Mouse (Mus musculus): ENCODE measurements around the gene Rps3a1.

DNA sequence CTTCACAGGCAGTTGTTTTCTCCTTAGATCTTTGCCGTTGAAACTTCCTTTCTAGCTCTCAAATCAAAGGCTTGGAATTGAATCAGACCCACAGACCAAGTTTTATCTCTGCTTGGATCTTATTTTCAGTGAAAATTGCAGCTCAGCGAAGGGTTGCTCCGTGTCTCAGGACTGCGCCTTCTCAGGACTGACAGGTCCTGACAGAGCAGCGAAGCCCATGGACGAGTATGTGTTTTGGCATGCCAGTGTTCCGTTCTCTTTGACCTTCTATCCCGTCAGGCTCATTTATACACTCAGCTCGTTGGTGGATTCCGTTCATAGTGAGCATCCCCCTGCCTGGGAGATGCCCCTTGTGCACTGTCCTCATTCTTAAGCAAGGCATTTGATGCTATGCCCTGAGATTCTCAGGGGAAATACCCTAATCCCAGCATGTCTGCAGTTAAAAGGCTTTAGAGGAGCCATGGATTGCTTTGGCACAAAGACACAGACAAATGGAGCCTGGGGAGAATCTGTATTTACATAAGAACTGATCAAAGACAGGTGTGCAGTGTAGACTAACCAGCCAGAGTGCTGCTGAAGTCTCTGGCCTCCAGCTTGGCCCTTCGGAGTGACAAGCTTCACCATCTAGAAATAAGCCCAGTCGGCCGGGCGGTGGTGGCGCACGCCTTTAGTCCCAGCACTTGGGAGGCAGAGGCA, 23.1 kb downstream of the Rps3a1 start:
- no peak for TF ChIP-seq POLR2A (IDR thresholded peaks at IDR 0.05; ENCODE audit: control insufficient read depth, extremely low read depth, insufficient read depth, low read length, poor library complexity)
- no peak for TF ChIP-seq CTCF (IDR thresholded peaks at IDR 0.05; ENCODE audit: borderline replicate concordance, control insufficient read depth, extremely low read depth, insufficient read depth, low read length, poor library complexity)
